Mouse (Mus musculus) CH12.LX (cell line): Measurements from ENCODE around the gene Pttg1ip. TPM values are rescaled to one million over a fixed set of nuclear protein-coding genes. Genes with fewer than 3 reads are reported as not detected.

Experiments used
- DNase-seq: peaks from one replicate; pipeline ENCODE4 v3.0.0-alpha.2; 2013; ENCODE audit errors: extremely low read depth
- H3K27ac ChIP-seq: 2 replicates; pipeline ENCODE4 v1.5.1; 2012; ENCODE audit warnings: low read depth, mild to moderate bottlenecking, control low read depth, moderate library complexity; ENCODE audit not compliant: insufficient read depth
- H3K27me3 ChIP-seq: replicated peaks from 2 replicates; pipeline ENCODE3; 2012; ENCODE audit warnings: inconsistent platforms
- H3K36me3 ChIP-seq, 2 experiments: replicated peaks in 1 of 2; 2 replicates each; pipeline versions ENCODE3 to v1.6.1; 2012; ENCODE audit warnings: inconsistent platforms in 1 of 2, low read length in 1 of 2, mild to moderate bottlenecking in 1 of 2, mixed read lengths in 1 of 2, moderate library complexity in 1 of 2; ENCODE audit not compliant: control insufficient read depth in 1 of 2, insufficient read depth in 1 of 2
- H3K4me1 ChIP-seq, 2 experiments: 2 replicates each; pipeline ENCODE4 v1.6.1; 2012; ENCODE audit warnings: inconsistent platforms in 1 of 2, moderate library complexity in 1 of 2; ENCODE audit not compliant: insufficient read depth in 2 of 2, control insufficient read depth in 1 of 2
- H3K4me2 ChIP-seq: 2 replicates; pipeline ENCODE4 v1.6.1; 2012; ENCODE audit warnings: low read depth, mild to moderate bottlenecking, control low read depth; ENCODE audit not compliant: poor library complexity, insufficient read depth, severe bottlenecking
- H3K4me3 ChIP-seq, 3 experiments: fragments of 150-350 bp in 1 of 3; sonication (generic) in 1 of 3; replicated peaks in 1 of 3; 2 replicates each; pipeline versions ENCODE3 to v1.5.1; 2011 to 2012; ENCODE audit warnings: low read depth in 2 of 3, low read length in 2 of 3, mild to moderate bottlenecking in 2 of 3, moderate library complexity in 2 of 3, control low read depth in 1 of 3, improper control_type of control experiment in 1 of 3, inconsistent platforms in 1 of 3, mixed read lengths in 1 of 3; ENCODE audit not compliant: poor library complexity in 1 of 3
- H3K79me2 ChIP-seq: replicated peaks from 2 replicates; pipeline ENCODE4 v1.6.1; 2012; ENCODE audit warnings: mild to moderate bottlenecking, moderate library complexity; ENCODE audit not compliant: control insufficient read depth, poor library complexity, insufficient read depth, severe bottlenecking; ENCODE audit errors: extremely low read depth
- H3K9ac ChIP-seq: 2 replicates; pipeline ENCODE4 v1.6.1; 2012; ENCODE audit warnings: low read depth, mild to moderate bottlenecking, control low read depth, moderate library complexity; ENCODE audit not compliant: insufficient read depth
- H3K9me3 ChIP-seq: replicated peaks from 2 replicates; pipeline ENCODE3; 2012; ENCODE audit warnings: low read length, inconsistent platforms, mixed read lengths
- CHD2 ChIP-seq: IDR thresholded peaks from 2 replicates; pipeline ENCODE4 v1.6.1; 2011; ENCODE audit warnings: low read length, improper control_type of control experiment
- HCFC1 ChIP-seq: IDR thresholded peaks from 2 replicates; pipeline ENCODE4 v1.6.1; 2012; ENCODE audit warnings: low read depth, mild to moderate bottlenecking, inconsistent platforms, low read length, improper control_type of control experiment
- JUND ChIP-seq: conservative IDR thresholded peaks from 2 replicates; pipeline ENCODE4 v1.6.1; 2011; ENCODE audit warnings: low read depth, low read length, improper control_type of control experiment
- KAT2A ChIP-seq: IDR thresholded peaks from 2 replicates; pipeline ENCODE4 v1.6.1; 2012; ENCODE audit warnings: low read length, improper control_type of control experiment, inconsistent platforms; ENCODE audit not compliant: insufficient replicate concordance
- MAFK ChIP-seq: IDR thresholded peaks from 2 replicates; pipeline ENCODE4 v1.6.1; 2011; ENCODE audit warnings: low read length, improper control_type of control experiment; ENCODE audit not compliant: insufficient replicate concordance
- MAX ChIP-seq: IDR thresholded peaks from 2 replicates; pipeline ENCODE4 v1.6.1; 2011; ENCODE audit warnings: low read length, improper control_type of control experiment
- MEF2A ChIP-seq: IDR thresholded peaks from 2 replicates; pipeline ENCODE4 v1.6.1; 2014; ENCODE audit warnings: low read depth, mild to moderate bottlenecking, inconsistent platforms, low read length, improper control_type of control experiment, borderline replicate concordance
- MXI1 ChIP-seq: IDR thresholded peaks from 2 replicates; pipeline ENCODE4 v1.6.1; 2011; ENCODE audit warnings: mild to moderate bottlenecking, low read depth, low read length, improper control_type of control experiment
- MYC ChIP-seq: IDR thresholded peaks from 2 replicates; pipeline ENCODE4 v1.6.1; 2011; ENCODE audit warnings: low read depth, mild to moderate bottlenecking, improper control_type of control experiment, low read length
- NELFE ChIP-seq: IDR thresholded peaks from 2 replicates; pipeline ENCODE4 v1.6.1; 2011; ENCODE audit warnings: low read depth, low read length, improper control_type of control experiment
- PAX5 ChIP-seq: IDR thresholded peaks from 2 replicates; pipeline ENCODE4 v1.6.1; 2012; ENCODE audit warnings: low read length, inconsistent platforms, mixed read lengths
- POLR2AphosphoS2 ChIP-seq: IDR thresholded peaks from 2 replicates; pipeline ENCODE4 v1.6.1; 2011; ENCODE audit warnings: low read depth, low read length, improper control_type of control experiment
- RCOR1 ChIP-seq: conservative IDR thresholded peaks from 2 replicates; pipeline ENCODE4 v1.6.1; 2012; ENCODE audit warnings: low read depth, mild to moderate bottlenecking, inconsistent platforms, low read length, improper control_type of control experiment
- TCF12 ChIP-seq: IDR thresholded peaks from 2 replicates; pipeline ENCODE4 v1.6.1; 2014; ENCODE audit warnings: low read depth, mild to moderate bottlenecking, inconsistent platforms, low read length, improper control_type of control experiment
- USF1 ChIP-seq: IDR thresholded peaks from 2 replicates; pipeline ENCODE4 v1.6.1; 2014; ENCODE audit warnings: low read depth, mild to moderate bottlenecking, inconsistent platforms, low read length, improper control_type of control experiment
- ZC3H11A ChIP-seq: IDR thresholded peaks from 2 replicates; pipeline ENCODE4 v1.6.1; 2012; ENCODE audit warnings: low read depth, mild to moderate bottlenecking, inconsistent platforms, low read length, improper control_type of control experiment
- ZMIZ1 ChIP-seq: IDR thresholded peaks from 2 replicates; pipeline ENCODE4 v1.6.1; 2012; ENCODE audit warnings: low read depth, mild to moderate bottlenecking, inconsistent platforms, low read length, improper control_type of control experiment
- ZNF384 ChIP-seq: IDR thresholded peaks from 2 replicates; pipeline ENCODE4 v1.6.1; 2012; ENCODE audit warnings: low read depth, low read length, improper control_type of control experiment, inconsistent platforms
- dilution Hi-C: fragments of 300-500 bp; cut with MboI; formaldehyde crosslinking; loops from 2 replicates; pipeline ENCODE4 v1.14.3; 2020; ENCODE audit warnings: low sequenced_read_pairs; ENCODE audit not compliant: extremely low pct_unique_long_range_greater_than_20kb, extremely low pct_ligation_motif_present
- in situ Hi-C: fragments of 300-500 bp; cut with MboI; formaldehyde crosslinking; loops from 3 replicates; pipeline ENCODE4 v1.14.3; 2019; ENCODE audit warnings: low sequenced_read_pairs, low pct_ligation_motif_present, low pct_unique_long_range_greater_than_20kb, mixed read lengths
- polyA plus RNA-seq: library from polyadenylated mRNA; unstranded; fragments of >175 nt; gene quantifications from 2 replicates; pipeline ENCODE4 v1.2.1, GENCODE M21; 2012; ENCODE audit warnings: low read depth; ENCODE audit not compliant: insufficient read length
- total RNA-seq, 2 experiments: library from RNA; depleted of rRNA; stranded (reverse); fragments of 300-350 nt in 1 of 2; fragments of >200 nt in 1 of 2; gene quantifications; 2 replicates each; pipeline ENCODE4 v1.2.3; 2012 to 2014

Pttg1ip gene
- total and polyA plus RNA-seq, 3 experiments = 18.9 to 25.3 (median 20.7) TPM

DNA sequence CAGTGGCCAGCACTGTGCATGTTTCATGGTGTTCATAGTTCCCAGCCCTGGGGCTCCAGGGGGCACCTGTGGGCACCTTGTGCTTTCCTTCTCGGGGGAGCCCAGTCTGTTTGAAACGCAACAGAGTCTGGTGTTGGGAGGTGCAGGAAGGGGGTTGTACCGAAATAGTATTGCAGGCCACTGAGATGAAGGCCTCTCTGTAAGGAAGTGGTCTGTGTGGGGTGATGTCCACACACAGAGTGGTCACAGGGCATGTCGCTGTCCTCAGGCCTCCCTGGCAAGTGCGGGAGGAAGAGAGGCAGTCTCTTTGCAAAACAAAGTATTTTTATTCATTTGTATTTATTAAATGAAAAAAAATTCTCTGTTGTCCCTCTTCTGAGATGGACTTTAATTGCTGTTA, 64.1 kb downstream of the Pttg1ip start:
- Histone ChIP-seq H3K9ac (no peak overlapping the region), H3K27ac (no peak overlapping the region), H3K4me3 (no peak overlapping the region), H3K9me3 (no peaks in the 10 kb centered on the region), H3K36me3 (peaks cover 54 to 67% of the 10 kb centered on the region in 2 experiments), H3K4me1 (no peaks in the 10 kb centered on the region; a peak in 1 of 4 replicates), H3K79me2 (no peaks in the 10 kb centered on the region), H3K27me3 (no peaks in the 10 kb centered on the region), H3K4me2 (no peak overlapping the region)
- in situ Hi-C loops = loop anchor here (25.0 kb wide), 1 partner anchor 242 kb away; no protein-coding TSS in a partner anchor
- dilution Hi-C loops = no loop called here
- DNase-seq = no peak
- TF ChIP-seq MXI1 = no peak
- no peak for TF ChIP-seq ZMIZ1

DNA sequence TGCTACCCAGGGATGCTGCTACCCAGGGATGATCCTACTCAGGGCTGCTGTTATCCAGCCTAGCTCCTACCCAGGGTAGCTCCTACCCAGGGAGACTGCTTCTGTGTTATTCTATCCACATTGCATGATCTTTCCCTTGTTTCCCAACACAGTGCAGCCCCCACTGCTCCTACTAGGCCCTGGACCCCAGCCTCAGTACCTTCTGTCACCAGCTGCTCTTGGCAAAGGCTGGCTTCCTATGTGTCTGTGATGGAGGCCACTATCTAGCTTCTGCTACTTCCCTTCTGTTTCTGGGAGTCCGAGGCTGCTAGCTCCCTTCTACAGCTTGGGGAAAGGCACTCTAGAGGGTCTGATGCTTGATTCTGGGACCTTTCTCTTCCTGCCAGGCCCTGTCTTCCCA, 65.9 kb downstream of the Pttg1ip start:
- no peaks in the 10 kb centered on the region; a peak in 1 of 4 replicates for H3K4me1 ChIP-seq
- dilution Hi-C loops (no loop called here), in situ Hi-C loops (loop anchor here (25.0 kb wide), 1 partner anchor 240 kb away; no protein-coding TSS in a partner anchor)
- no peaks in the 10 kb centered on the region for H3K9me3 ChIP-seq
- H3K4me2 ChIP-seq = no peak overlapping the region
- no peak overlapping the region for H3K9ac ChIP-seq
- peaks cover 39 to 52% of the 10 kb centered on the region in 2 experiments for H3K36me3 ChIP-seq
- no peaks in the 10 kb centered on the region for H3K27me3 ChIP-seq
- no peak overlapping the region for H3K27ac ChIP-seq
- no peak for TF ChIP-seq TCF12
- no peak for TF ChIP-seq MEF2A
- no peak for TF ChIP-seq KAT2A
- no peak for TF ChIP-seq ZNF384
- no peak for TF ChIP-seq POLR2AphosphoS2
- no peak for TF ChIP-seq MYC
- no peak for TF ChIP-seq USF1
- no peak for TF ChIP-seq NELFE
- TF ChIP-seq CHD2 = no peak
- TF ChIP-seq MAFK = no peak
- no peak for TF ChIP-seq HCFC1
- TF ChIP-seq RCOR1 = no peak
- no peak for TF ChIP-seq ZC3H11A
- no peak for TF ChIP-seq MAX
- TF ChIP-seq JUND = no peak
- no peak for TF ChIP-seq PAX5
- no peak for DNase-seq
- H3K4me3 ChIP-seq = no peak overlapping the region
- no peaks in the 10 kb centered on the region for H3K79me2 ChIP-seq
